Mouse (Mus musculus): ENCODE results near the gene Syngr4. TPM values are rescaled to one million over a fixed set of nuclear protein-coding genes. Genes with fewer than 3 reads are reported as not detected.

The Syngr4 gene
- polyA plus RNA-seq, 1 experiment: 0.41 TPM

DNA sequence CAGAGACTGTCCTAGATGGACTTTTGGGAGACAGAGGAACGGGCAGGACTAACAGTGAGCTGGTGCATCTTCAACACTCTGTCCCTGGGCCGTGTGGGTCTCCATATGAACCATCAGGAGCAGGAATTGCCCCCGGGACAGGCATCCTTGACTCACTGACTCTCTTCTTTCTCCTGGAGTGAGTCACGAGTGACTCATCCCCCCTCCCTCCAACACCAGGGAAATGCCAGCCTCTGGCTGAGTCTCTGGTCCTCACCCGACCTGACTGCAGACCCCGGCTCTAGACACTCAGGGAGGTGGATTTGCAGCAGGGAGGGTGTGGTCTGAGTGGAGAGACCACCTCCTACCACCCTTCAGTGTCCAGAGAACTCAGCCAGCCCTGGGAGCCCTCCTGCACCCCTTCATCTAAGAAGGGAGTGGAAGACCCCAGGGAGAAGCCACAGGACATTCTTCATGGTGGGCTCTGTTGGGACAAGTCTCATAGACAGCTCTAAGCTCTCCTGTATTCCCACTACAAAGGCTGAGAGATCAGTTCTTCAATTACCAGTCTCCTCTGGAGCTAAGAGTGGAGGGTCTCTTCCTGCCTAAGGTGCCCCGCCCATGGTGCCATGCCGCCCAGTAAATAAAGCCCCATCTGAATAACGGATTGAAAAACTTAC is 24.2 kb upstream of the Syngr4 start:
- Histone ChIP-seq H3K4me3 (ENCODE audit: low read depth, low read length) (peak overlapping the region; percentile 59), H3K36me3 (ENCODE audit: control insufficient read depth, insufficient read depth, low read length) (no peaks in the 10 kb centered on the region), H3K27ac (ENCODE audit: insufficient read depth, low read depth, low read length) (peak overlapping the region; percentile 57), H3K27me3 (ENCODE audit: control insufficient read depth, insufficient read depth, low read length) (no peaks in the 10 kb centered on the region), H3K4me1 (ENCODE audit: control insufficient read depth, insufficient read depth, insufficient read length, low read length) (peaks cover 43% of the 10 kb centered on the region)
- TF ChIP-seq CTCF (IDR thresholded peaks at IDR 0.05; ENCODE audit: extremely low read depth, insufficient read length, insufficient replicate concordance, low read depth, low read length) (no peak), POLR2A (IDR thresholded peaks at IDR 0.05; ENCODE audit: low read depth, low read length) (no peak)
- WGBS: 42% methylated on average over 9 of the region's 9 CpGs

DNA sequence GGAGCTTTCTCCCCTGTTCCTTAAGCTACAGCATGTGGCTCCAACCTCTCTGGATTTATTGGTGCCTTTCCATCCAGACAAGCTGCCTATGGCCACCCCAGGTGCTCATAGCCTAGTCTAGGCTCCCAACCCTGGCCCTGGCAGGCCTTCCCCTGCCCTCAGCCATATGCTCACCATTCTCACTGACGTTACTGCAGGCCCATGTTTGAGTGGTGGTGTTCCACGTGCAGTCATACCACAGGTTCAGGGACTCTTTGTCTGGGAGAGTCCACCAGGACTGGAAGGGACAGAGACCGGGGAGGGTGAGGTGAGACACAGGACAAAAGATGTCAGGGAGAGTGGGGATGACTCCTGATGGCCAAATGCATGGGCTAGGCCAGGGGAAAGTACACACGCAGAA is 23.2 kb upstream of the Syngr4 start:
- H3K36me3 ChIP-seq (ENCODE audit: control insufficient read depth, insufficient read depth, low read length): no peaks in the 10 kb centered on the region
- peak overlapping the region; percentile 2; the same call in 1 of the 2 replicates for H3K27ac ChIP-seq (ENCODE audit: insufficient read depth, low read depth, low read length)
- WGBS: 76% methylated on average over 4 of the region's 4 CpGs
- TF ChIP-seq POLR2A (IDR thresholded peaks at IDR 0.05; ENCODE audit: low read depth, low read length) (no peak), CTCF (IDR thresholded peaks at IDR 0.05; ENCODE audit: extremely low read depth, insufficient read length, insufficient replicate concordance, low read depth, low read length) (no peak)
- peak overlapping the region; percentile 59 for H3K4me3 ChIP-seq (ENCODE audit: low read depth, low read length)
- H3K4me1 ChIP-seq (ENCODE audit: control insufficient read depth, insufficient read depth, insufficient read length, low read length): peaks cover 43% of the 10 kb centered on the region
- no peaks in the 10 kb centered on the region for H3K27me3 ChIP-seq (ENCODE audit: control insufficient read depth, insufficient read depth, low read length)

DNA sequence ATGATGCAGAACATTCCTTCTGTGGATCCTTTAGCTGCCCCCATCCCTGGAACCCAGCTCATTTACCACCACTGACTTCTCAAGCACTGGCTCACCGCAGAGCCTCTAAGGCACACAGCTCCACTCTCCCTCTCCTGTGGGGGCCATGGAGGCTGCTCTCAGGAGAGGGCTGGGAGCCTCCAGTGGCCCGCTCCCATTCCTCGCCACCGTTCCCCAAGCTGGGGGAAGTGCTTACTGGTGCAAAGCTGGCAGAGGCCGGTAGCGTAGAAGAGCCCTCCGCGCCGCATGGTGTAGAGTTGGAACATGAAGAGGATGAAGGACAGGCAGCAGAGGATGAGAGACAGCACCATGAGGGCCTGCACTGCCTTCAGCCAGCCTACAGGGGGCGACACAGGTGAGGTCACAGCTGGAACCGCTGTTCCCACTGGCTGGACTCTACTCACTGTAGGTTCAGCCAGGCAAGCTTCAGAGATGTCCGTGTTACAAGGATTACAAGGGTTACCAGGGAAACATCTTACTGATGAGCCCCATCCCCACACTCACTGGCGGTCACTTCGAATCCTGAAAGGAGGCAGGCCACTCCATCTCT is 22.7 kb upstream of the Syngr4 start:
- Histone ChIP-seq H3K27me3 (ENCODE audit: control insufficient read depth, insufficient read depth, low read length) (no peaks in the 10 kb centered on the region), H3K4me3 (ENCODE audit: low read depth, low read length) (no peak overlapping the region), H3K4me1 (ENCODE audit: control insufficient read depth, insufficient read depth, insufficient read length, low read length) (peaks cover 38% of the 10 kb centered on the region), H3K27ac (ENCODE audit: insufficient read depth, low read depth, low read length) (no peak overlapping the region), H3K36me3 (ENCODE audit: control insufficient read depth, insufficient read depth, low read length) (no peaks in the 10 kb centered on the region)
- no peak for TF ChIP-seq POLR2A (IDR thresholded peaks at IDR 0.05; ENCODE audit: low read depth, low read length)
- TF ChIP-seq CTCF (IDR thresholded peaks at IDR 0.05; ENCODE audit: extremely low read depth, insufficient read length, insufficient replicate concordance, low read depth, low read length): peak; percentile 53; the same call in 1 of the 2 replicates
- 84% methylated on average over 14 of the region's 14 CpGs for WGBS

DNA sequence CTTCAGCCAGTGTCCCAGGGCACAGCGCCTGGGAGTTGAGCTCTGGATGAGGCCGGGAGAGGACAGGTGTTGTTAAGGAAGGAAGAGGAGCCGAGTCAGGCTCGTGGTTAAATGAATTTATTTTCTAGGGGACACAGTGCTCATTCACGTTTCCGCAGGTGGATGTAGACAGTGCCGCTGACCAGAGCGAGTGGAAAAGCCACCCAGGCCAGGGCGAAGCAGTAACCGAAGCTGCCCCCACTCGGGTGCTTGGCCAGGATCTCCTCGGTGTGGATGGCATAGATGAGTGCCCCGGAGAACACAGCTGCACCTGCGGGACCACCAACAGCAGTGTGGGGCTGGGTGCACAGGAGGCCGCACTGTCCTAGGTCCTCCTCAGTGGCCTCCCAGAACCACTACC is 21.4 kb upstream of the Syngr4 start:
- TF ChIP-seq CTCF (IDR thresholded peaks at IDR 0.05; ENCODE audit: extremely low read depth, insufficient read length, insufficient replicate concordance, low read depth, low read length) (no peak), POLR2A (IDR thresholded peaks at IDR 0.05; ENCODE audit: low read depth, low read length) (no peak)
- WGBS: 65% methylated on average over 15 of the region's 15 CpGs
- no peaks in the 10 kb centered on the region for H3K27me3 ChIP-seq (ENCODE audit: control insufficient read depth, insufficient read depth, low read length)
- H3K4me3 ChIP-seq (ENCODE audit: low read depth, low read length): peak overlapping the region; percentile 22; the same call in 1 of the 2 replicates
- H3K36me3 ChIP-seq (ENCODE audit: control insufficient read depth, insufficient read depth, low read length): peaks cover 2% of the 10 kb centered on the region
- H3K27ac ChIP-seq (ENCODE audit: insufficient read depth, low read depth, low read length): peak overlapping the region; percentile 73
- peaks cover 35% of the 10 kb centered on the region for H3K4me1 ChIP-seq (ENCODE audit: control insufficient read depth, insufficient read depth, insufficient read length, low read length)

DNA sequence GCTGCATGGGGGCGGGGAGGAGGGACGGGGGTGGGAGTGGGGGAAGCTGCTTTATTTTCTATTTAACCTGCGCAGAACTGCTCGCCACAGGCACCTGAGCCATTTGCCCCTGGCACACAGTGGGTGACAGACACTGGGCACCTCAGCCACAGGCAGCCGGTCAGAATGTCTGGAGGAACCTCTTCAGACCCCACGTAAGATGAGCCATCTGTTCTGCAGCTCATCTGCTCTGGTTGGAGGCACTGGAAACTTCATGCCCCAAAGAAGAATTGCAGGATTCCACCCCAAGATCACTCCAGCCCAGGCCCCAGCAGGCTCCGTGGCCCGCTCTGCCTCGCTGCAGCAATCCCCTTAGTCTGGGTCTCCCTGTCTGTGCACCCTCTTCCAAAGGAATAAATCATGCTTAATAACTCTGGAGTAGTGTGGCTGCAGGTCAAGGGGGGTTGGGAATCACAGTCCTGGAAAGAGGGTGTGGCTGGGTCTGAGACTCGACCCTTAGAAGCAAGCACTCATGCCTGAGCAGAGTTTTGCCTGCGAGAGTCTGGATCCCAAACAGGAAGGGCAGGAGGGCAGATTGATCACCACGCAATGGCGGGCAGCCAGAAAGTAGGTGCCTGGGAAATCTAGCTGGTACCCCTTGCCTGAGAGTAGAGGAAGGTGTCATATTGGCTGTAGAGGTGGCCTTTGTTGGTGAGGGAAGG is 20.6 kb upstream of the Syngr4 start:
- 13% methylated on average over 13 of the region's 13 CpGs for WGBS
- Histone ChIP-seq H3K27me3 (ENCODE audit: control insufficient read depth, insufficient read depth, low read length) (no peaks in the 10 kb centered on the region), H3K4me1 (ENCODE audit: control insufficient read depth, insufficient read depth, insufficient read length, low read length) (peaks cover 30% of the 10 kb centered on the region), H3K4me3 (ENCODE audit: low read depth, low read length) (peak overlapping the region; percentile 14; the same call in 1 of the 2 replicates), H3K36me3 (ENCODE audit: control insufficient read depth, insufficient read depth, low read length) (peaks cover 2% of the 10 kb centered on the region), H3K27ac (ENCODE audit: insufficient read depth, low read depth, low read length) (peak overlapping the region; percentile 73)
- TF ChIP-seq POLR2A (IDR thresholded peaks at IDR 0.05; ENCODE audit: low read depth, low read length): no peak

DNA sequence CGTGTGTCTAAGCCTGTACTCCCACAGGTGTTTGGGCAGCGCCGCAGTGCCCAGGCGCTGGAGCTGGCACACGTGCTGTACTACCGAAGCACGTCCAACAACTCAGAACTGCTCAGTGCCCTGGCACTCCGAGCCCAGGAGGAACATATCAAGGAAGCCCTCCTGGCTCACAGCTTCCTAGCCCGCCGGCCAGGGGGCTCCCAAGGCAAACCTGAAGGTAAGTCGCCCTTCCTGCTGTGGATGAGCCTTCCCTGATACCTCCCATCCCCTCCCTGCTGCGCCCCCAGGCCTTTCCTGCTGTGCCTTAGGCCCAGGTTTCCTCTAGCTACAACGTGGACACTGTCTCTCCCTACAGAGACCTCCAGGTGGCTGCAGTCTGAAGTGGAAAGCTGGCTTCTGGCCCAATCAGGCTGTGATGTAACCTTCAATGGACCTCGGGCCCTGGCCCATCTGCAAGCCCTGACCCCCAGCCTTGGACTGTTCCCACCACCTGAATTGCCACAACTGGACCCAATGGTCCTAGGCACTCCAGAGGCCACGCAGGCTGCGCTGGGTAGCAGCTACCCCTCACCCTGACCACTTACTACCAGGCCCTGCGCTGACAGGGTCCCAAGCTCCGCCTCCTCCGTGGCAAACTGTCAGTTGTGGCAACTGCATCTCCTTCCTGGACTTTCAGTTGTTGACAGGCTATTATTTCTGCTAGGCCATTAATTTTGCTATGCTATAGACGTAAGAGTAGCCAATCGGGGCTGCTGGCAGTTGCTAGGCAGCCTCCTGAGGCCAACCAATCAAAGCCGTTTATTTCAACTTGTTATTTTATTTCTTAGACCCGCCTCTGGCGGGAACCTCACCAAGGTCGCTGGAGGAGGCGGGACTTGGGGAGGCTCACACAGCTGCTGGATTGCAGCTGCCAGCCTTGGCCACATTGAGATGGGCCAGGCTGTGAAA is 19.8 kb upstream of the Syngr4 start:
- TF ChIP-seq CTCF (IDR thresholded peaks at IDR 0.05; ENCODE audit: extremely low read depth, insufficient read length, insufficient replicate concordance, low read depth, low read length): no peak
- Histone ChIP-seq H3K27me3 (ENCODE audit: control insufficient read depth, insufficient read depth, low read length) (no peaks in the 10 kb centered on the region), H3K4me3 (ENCODE audit: low read depth, low read length) (peak overlapping the region; percentile 52), H3K36me3 (ENCODE audit: control insufficient read depth, insufficient read depth, low read length) (peaks cover 5% of the 10 kb centered on the region), H3K4me1 (ENCODE audit: control insufficient read depth, insufficient read depth, insufficient read length, low read length) (peaks cover 27% of the 10 kb centered on the region), H3K27ac (ENCODE audit: insufficient read depth, low read depth, low read length) (peak overlapping the region; percentile 42; the same call in 1 of the 2 replicates)
- 29% methylated on average over 26 of the region's 26 CpGs for WGBS

All from small intestine, adult 2 months (tissue).